Mouse (Mus musculus): ENCODE measurements around the gene Itfg1. TPM values are rescaled to one million over a fixed set of nuclear protein-coding genes. Genes with fewer than 3 reads are reported as not detected.

Itfg1 gene
- polyA plus RNA-seq, 1 experiment from 2014 or later = 68.4 TPM

DNA sequence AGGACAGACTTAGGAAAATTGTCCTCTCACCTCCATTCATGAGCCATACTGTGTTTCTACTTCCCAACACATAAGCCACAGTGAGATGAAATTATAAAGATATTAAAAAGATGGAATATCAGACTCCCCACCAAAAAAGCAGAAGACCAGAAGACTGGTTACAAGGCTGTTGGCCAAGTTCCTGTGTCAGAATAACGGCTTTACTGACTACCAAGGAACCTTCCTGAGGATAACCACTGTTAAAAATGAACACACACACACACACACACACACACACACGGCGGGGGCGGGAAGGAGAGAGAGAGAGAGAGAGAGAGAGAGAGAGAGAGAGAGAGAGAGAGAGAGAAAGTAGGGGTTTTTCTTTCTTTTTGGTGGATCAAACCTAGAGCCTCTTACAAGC lies 52.8 kb downstream of the Itfg1 start:
- H3K4me2 ChIP-seq (ENCODE audit: low read depth, low read length) = no peak overlapping the region
- H3K9ac ChIP-seq (ENCODE audit: low read length) = no peak overlapping the region
- WGBS = 89% methylated on average over 3 of the region's 4 CpGs
- no peak for ATAC-seq (replicated peaks; ENCODE audit: extremely low read depth, insufficient read depth, low FRiP score)
- H3K4me1 ChIP-seq (ENCODE audit: control insufficient read depth, insufficient read depth, low read length) = no peaks in the 10 kb centered on the region
- H3K4me3 ChIP-seq (ENCODE audit: low read length) = no peak overlapping the region
- no peaks in the 10 kb centered on the region for H3K36me3 ChIP-seq (ENCODE audit: control insufficient read depth, insufficient read depth)
- no peak overlapping the region for H3K27ac ChIP-seq (ENCODE audit: low read length)
- no peaks in the 10 kb centered on the region for H3K27me3 ChIP-seq (ENCODE audit: control insufficient read depth, insufficient read depth, low read length)
- H3K9me3 ChIP-seq (replicated peaks; ENCODE audit: control insufficient read depth, low read length) = no peaks in the 10 kb centered on the region

DNA sequence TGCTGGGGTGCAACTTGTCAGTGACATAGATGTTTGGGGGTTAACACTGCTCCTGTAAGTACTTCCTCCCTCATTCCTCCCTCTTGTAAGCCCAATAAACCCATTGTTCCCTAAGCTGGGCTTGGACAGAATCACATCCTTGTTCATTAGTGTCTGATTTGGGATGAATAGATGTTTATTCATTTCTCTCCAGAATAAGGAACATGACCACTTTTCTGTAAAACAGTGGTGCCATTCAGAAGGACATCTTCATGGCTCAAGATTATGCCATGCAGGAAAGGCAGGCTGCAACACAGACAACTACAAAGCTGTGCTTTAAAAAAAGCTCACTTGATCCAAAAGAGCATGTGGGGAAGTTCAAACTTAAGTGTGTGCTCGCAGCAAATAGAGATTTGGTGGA lies 55.2 kb downstream of the Itfg1 start:
- ATAC-seq (replicated peaks; ENCODE audit: extremely low read depth, insufficient read depth, low FRiP score) = no peak
- Histone ChIP-seq H3K27ac (ENCODE audit: low read length) (no peak overlapping the region), H3K4me3 (ENCODE audit: low read length) (no peak overlapping the region), H3K4me2 (ENCODE audit: low read depth, low read length) (no peak overlapping the region), H3K36me3 (ENCODE audit: control insufficient read depth, insufficient read depth) (no peaks in the 10 kb centered on the region), H3K9ac (ENCODE audit: low read length) (no peak overlapping the region), H3K4me1 (ENCODE audit: control insufficient read depth, insufficient read depth, low read length) (no peaks in the 10 kb centered on the region), H3K27me3 (ENCODE audit: control insufficient read depth, insufficient read depth, low read length) (no peaks in the 10 kb centered on the region), H3K9me3 (replicated peaks; ENCODE audit: control insufficient read depth, low read length) (no peaks in the 10 kb centered on the region)
- WGBS = 62% methylated on average over 1 of the region's 1 CpGs

DNA sequence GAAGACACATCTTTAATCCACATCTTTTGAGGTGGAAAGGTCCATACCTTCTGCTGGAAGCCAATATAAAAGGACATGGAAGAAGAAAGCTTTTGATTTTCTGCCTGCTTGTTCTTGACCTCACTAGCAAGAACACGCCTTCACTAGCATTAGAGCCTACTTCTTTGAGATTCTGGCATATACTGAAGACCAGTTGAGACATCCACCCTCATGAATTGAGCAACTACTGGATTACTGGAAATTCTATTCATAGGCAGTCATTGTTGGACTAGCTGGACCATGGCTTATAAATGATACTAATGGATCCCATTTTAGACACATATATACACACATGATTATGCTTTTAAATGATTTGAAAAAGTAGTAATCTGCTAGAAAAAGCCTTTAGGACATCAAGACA lies 56.9 kb downstream of the Itfg1 start:
- no peak for ATAC-seq (replicated peaks; ENCODE audit: extremely low read depth, insufficient read depth, low FRiP score)
- Histone ChIP-seq H3K4me3 (ENCODE audit: low read length) (no peak overlapping the region), H3K9me3 (replicated peaks; ENCODE audit: control insufficient read depth, low read length) (no peaks in the 10 kb centered on the region), H3K9ac (ENCODE audit: low read length) (no peak overlapping the region), H3K27me3 (ENCODE audit: control insufficient read depth, insufficient read depth, low read length) (no peaks in the 10 kb centered on the region), H3K4me1 (ENCODE audit: control insufficient read depth, insufficient read depth, low read length) (no peaks in the 10 kb centered on the region), H3K27ac (ENCODE audit: low read length) (no peak overlapping the region), H3K4me2 (ENCODE audit: low read depth, low read length) (no peak overlapping the region), H3K36me3 (ENCODE audit: control insufficient read depth, insufficient read depth) (no peaks in the 10 kb centered on the region)
- WGBS = 93% methylated on average over 1 of the region's 1 CpGs

DNA sequence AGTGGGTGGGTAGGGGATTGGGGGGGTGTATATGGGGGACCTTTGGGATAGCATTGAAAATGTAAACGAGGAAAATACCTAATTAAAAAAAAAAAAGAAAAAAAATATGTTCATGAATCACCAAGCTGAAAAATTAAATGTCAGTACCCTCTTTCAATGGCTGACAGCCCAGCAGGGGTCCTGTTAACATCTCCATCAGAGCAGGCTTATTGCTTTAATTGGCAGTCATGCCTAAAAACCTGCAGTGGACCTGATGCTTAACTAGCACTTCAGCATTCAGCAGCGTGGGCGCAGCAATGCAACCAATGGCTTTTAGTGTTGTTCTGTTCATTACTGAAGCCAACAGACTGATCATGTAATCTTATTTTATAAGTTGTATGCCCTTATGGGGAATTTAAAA lies 60.6 kb downstream of the Itfg1 start:
- Histone ChIP-seq H3K36me3 (ENCODE audit: control insufficient read depth, insufficient read depth) (no peaks in the 10 kb centered on the region), H3K9me3 (replicated peaks; ENCODE audit: control insufficient read depth, low read length) (no peaks in the 10 kb centered on the region), H3K9ac (ENCODE audit: low read length) (no peak overlapping the region), H3K27me3 (ENCODE audit: control insufficient read depth, insufficient read depth, low read length) (no peaks in the 10 kb centered on the region), H3K4me2 (ENCODE audit: low read depth, low read length) (no peak overlapping the region), H3K27ac (ENCODE audit: low read length) (no peak overlapping the region), H3K4me1 (ENCODE audit: control insufficient read depth, insufficient read depth, low read length) (no peaks in the 10 kb centered on the region), H3K4me3 (ENCODE audit: low read length) (no peak overlapping the region)
- ATAC-seq (replicated peaks; ENCODE audit: extremely low read depth, insufficient read depth, low FRiP score) = no peak
- WGBS = 92% methylated on average over 3 of the region's 3 CpGs

DNA sequence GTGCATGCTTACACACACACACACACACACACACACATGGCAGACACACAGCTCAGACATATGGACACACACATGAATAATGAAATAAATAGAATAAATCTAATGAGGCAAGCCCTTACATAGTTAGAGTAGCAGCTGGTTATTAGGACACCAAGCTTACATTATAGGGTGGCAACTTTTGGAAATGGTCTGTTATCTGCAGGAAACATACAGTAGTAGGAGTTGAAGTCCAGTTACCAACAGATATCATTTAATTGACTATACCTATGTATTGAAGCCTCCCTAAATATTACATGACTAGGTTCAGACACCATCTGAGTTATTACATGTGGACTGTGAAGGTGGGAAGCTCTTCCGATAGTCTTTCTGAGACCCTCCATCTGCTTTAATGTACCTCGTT lies 95.7 kb downstream of the Itfg1 start:
- no peaks in the 10 kb centered on the region for H3K27me3 ChIP-seq (ENCODE audit: control insufficient read depth, insufficient read depth, low read length)
- no peaks in the 10 kb centered on the region for H3K9me3 ChIP-seq (replicated peaks; ENCODE audit: control insufficient read depth, low read length)
- H3K27ac ChIP-seq (ENCODE audit: low read length) = no peak overlapping the region
- H3K4me1 ChIP-seq (ENCODE audit: control insufficient read depth, insufficient read depth, low read length) = no peaks in the 10 kb centered on the region
- no peaks in the 10 kb centered on the region for H3K36me3 ChIP-seq (ENCODE audit: control insufficient read depth, insufficient read depth)
- no peak overlapping the region for H3K9ac ChIP-seq (ENCODE audit: low read length)
- H3K4me2 ChIP-seq (ENCODE audit: low read depth, low read length) = no peak overlapping the region
- 94% methylated on average over 2 of the region's 2 CpGs for WGBS
- no peak for ATAC-seq (replicated peaks; ENCODE audit: extremely low read depth, insufficient read depth, low FRiP score)
- H3K4me3 ChIP-seq (ENCODE audit: low read length) = no peak overlapping the region

DNA sequence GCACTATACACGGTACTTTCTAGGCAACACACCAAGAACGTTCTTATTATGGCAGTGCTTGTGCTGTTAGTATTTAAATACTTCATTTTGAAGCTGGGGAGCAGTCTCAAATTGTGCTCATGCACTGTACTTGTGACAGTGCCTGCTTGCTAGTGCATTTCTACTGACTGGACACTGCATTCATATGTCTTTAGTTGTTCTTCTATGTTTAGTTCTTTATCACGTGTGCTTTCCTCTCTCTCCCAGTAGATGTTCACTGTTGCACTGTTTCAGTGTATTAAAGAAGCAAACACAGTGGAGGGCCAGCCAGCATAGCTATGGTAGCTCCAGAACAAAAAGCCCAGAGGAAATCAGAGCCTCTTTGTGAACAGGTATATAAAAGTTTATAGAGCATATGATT lies 110.2 kb downstream of the Itfg1 start:
- Histone ChIP-seq H3K9me3 (replicated peaks; ENCODE audit: control insufficient read depth, low read length) (no peaks in the 10 kb centered on the region), H3K27me3 (ENCODE audit: control insufficient read depth, insufficient read depth, low read length) (no peaks in the 10 kb centered on the region), H3K4me1 (ENCODE audit: control insufficient read depth, insufficient read depth, low read length) (peaks cover 4% of the 10 kb centered on the region; the same call in 1 of the 2 replicates), H3K27ac (ENCODE audit: low read length) (peak overlapping the region; percentile 71), H3K4me3 (ENCODE audit: low read length) (no peak overlapping the region), H3K36me3 (ENCODE audit: control insufficient read depth, insufficient read depth) (peaks cover 8% of the 10 kb centered on the region), H3K9ac (ENCODE audit: low read length) (no peak overlapping the region), H3K4me2 (ENCODE audit: low read depth, low read length) (no peak overlapping the region)
- WGBS = 46% methylated on average over 3 of the region's 3 CpGs
- peak; percentile 79; the same call in 1 of the 2 replicates for ATAC-seq (replicated peaks; ENCODE audit: extremely low read depth, insufficient read depth, low FRiP score)

DNA sequence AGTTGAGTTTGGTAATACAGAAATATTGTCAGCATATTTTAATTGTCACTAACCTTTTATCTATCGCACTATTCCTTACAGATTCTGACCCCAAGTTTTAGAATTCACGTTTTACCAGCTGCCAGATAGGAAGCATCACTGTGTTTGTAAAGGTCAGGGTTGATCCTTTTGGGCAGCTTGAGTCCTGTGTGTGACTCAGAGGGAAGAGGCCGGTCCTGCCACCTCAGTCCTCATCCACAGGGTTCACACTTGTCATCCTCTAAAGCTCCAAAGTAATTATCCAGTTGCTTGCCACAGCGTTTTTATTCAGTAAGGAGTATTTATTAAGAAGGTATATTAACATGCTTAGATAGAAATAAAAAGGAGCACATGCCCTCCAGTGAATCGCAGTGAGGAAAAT lies 123.5 kb downstream of the Itfg1 start:
- no peak overlapping the region for H3K4me2 ChIP-seq (ENCODE audit: low read depth, low read length)
- 0 out of 2 replicates have a peak, but pooled peaks cover 4% of the 10 kb centered on the region for H3K36me3 ChIP-seq (ENCODE audit: control insufficient read depth, insufficient read depth)
- H3K27me3 ChIP-seq (ENCODE audit: control insufficient read depth, insufficient read depth, low read length) = no peaks in the 10 kb centered on the region
- no peak for ATAC-seq (replicated peaks; ENCODE audit: extremely low read depth, insufficient read depth, low FRiP score)
- H3K27ac ChIP-seq (ENCODE audit: low read length) = no peak overlapping the region
- 81% methylated on average over 5 of the region's 5 CpGs for WGBS
- H3K4me1 ChIP-seq (ENCODE audit: control insufficient read depth, insufficient read depth, low read length) = peaks cover 5% of the 10 kb centered on the region
- no peaks in the 10 kb centered on the region for H3K9me3 ChIP-seq (replicated peaks; ENCODE audit: control insufficient read depth, low read length)
- H3K9ac ChIP-seq (ENCODE audit: low read length) = no peak overlapping the region
- no peak overlapping the region for H3K4me3 ChIP-seq (ENCODE audit: low read length)

DNA sequence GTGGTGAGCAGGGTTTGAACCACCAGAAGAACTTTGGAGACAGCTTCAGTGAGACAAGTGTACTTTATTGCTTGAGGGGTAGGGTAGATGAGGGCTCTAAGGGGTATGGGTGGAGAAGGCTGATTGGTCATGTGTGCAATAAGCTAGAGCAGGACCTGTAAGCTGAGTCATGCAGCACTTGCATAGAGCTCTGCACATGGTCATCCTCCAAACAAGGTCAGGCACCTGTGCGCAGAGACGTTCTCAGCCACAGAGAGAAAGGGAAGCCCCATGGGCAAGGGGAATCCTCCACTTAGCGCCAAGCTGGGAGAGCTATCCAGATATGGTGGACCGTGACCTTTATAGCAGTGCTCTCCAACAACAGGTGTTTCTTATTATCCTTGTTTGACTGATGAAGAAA lies 124.0 kb downstream of the Itfg1 start:
- WGBS = 78% methylated on average over 4 of the region's 4 CpGs
- peaks cover 5% of the 10 kb centered on the region for H3K4me1 ChIP-seq (ENCODE audit: control insufficient read depth, insufficient read depth, low read length)
- no peak overlapping the region for H3K4me3 ChIP-seq (ENCODE audit: low read length)
- H3K4me2 ChIP-seq (ENCODE audit: low read depth, low read length) = no peak overlapping the region
- H3K36me3 ChIP-seq (ENCODE audit: control insufficient read depth, insufficient read depth) = 0 out of 2 replicates have a peak, but pooled peaks cover 4% of the 10 kb centered on the region
- no peak overlapping the region for H3K9ac ChIP-seq (ENCODE audit: low read length)
- no peak for ATAC-seq (replicated peaks; ENCODE audit: extremely low read depth, insufficient read depth, low FRiP score)
- no peaks in the 10 kb centered on the region for H3K9me3 ChIP-seq (replicated peaks; ENCODE audit: control insufficient read depth, low read length)
- no peak overlapping the region for H3K27ac ChIP-seq (ENCODE audit: low read length)
- no peaks in the 10 kb centered on the region for H3K27me3 ChIP-seq (ENCODE audit: control insufficient read depth, insufficient read depth, low read length)

DNA sequence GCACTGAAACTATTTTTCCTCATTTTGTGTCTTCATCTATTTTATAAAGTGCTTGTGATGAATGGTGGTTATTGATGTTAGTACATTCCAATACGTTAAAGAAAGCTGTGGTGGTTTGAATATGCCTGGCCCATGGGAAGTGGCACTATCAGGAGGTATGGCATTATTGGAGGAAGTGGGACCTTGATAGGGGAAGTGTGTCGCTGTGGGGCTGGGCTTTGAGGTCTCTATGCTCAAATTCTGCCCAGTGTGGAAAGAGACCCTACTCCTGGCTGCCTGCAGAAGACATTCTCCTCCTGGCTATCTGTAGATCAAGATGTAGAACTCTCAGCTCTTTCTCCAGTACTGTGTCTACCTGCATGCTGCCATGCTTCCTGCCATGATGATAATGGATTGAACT lies 133.7 kb downstream of the Itfg1 start:
- Histone ChIP-seq H3K9ac (ENCODE audit: low read length) (no peak overlapping the region), H3K36me3 (ENCODE audit: control insufficient read depth, insufficient read depth) (no peaks in the 10 kb centered on the region), H3K9me3 (replicated peaks; ENCODE audit: control insufficient read depth, low read length) (no peaks in the 10 kb centered on the region), H3K4me2 (ENCODE audit: low read depth, low read length) (no peak overlapping the region), H3K4me3 (ENCODE audit: low read length) (no peak overlapping the region), H3K27me3 (ENCODE audit: control insufficient read depth, insufficient read depth, low read length) (peaks cover 8% of the 10 kb centered on the region), H3K4me1 (ENCODE audit: control insufficient read depth, insufficient read depth, low read length) (no peaks in the 10 kb centered on the region), H3K27ac (ENCODE audit: low read length) (no peak overlapping the region)
- WGBS = 75% methylated on average over 2 of the region's 2 CpGs
- ATAC-seq (replicated peaks; ENCODE audit: extremely low read depth, insufficient read depth, low FRiP score) = no peak
